Mouse (Mus musculus) stomach, embryonic 16.5 days (tissue): Measurements from ENCODE around the gene Mfsd2a. TPM values are rescaled to one million over a fixed set of nuclear protein-coding genes. Genes with fewer than 3 reads are reported as not detected.

Experiments
- ATAC-seq: fragments of 200-750 bp; cut with Nextera tagmentation; 2 replicates; pipeline ENCODE4 v1.8.0; 2017; ENCODE audit warnings: moderate number of reproducible peaks, moderate TSS enrichment; ENCODE audit not compliant: insufficient read depth, low FRiP score
- H3K27ac ChIP-seq: fragments of 300-500 bp; sonication (generic); 2 replicates; pipeline ENCODE4 v1.5.1; 2014; ENCODE audit warnings: low read length
- H3K27me3 ChIP-seq: fragments of 300-500 bp; sonication (generic); 2 replicates; pipeline ENCODE4 v1.6.1; 2014; ENCODE audit warnings: low read length, control low read depth, mixed read lengths; ENCODE audit not compliant: control insufficient read depth, insufficient read depth
- H3K36me3 ChIP-seq: fragments of 300-500 bp; sonication (generic); 2 replicates; pipeline ENCODE4 v1.6.1; 2014; ENCODE audit warnings: low read length; ENCODE audit not compliant: control insufficient read depth, insufficient read depth
- H3K4me1 ChIP-seq: fragments of 300-500 bp; sonication (generic); 2 replicates; pipeline ENCODE4 v1.6.1; 2014; ENCODE audit warnings: low read length, control low read depth, mixed read lengths; ENCODE audit not compliant: control insufficient read depth, insufficient read depth
- H3K4me2 ChIP-seq: fragments of 300-500 bp; sonication (generic); 2 replicates; pipeline ENCODE4 v1.6.1; 2014; ENCODE audit warnings: low read depth, low read length, mixed read lengths
- H3K4me3 ChIP-seq: fragments of 300-500 bp; sonication (generic); replicated peaks from 2 replicates; pipeline ENCODE4 v1.5.1; 2014; ENCODE audit warnings: mild to moderate bottlenecking, low read length
- H3K9ac ChIP-seq: fragments of 300-500 bp; sonication (generic); 2 replicates; pipeline ENCODE4 v1.6.1; 2014; ENCODE audit warnings: low read length
- H3K9me3 ChIP-seq: fragments of 300-500 bp; sonication (generic); replicated peaks from 2 replicates; pipeline ENCODE4 v1.6.1; 2016; ENCODE audit warnings: low read length, control low read depth; ENCODE audit not compliant: control insufficient read depth
- WGBS: fragments of 180-500 bp; shearing (Covaris S2); extraction: QIAGEN DNeasy Blood & Tissue Kit; methylation state at CpG from one replicate; pipeline ENCODE4 v1.1.7; 2014; 5-methylcytosine and 5-hydroxymethylcytosine counted together
- polyA plus RNA-seq: library from polyadenylated mRNA; unstranded; fragments of >200 nt; fragmentation: Nextera tagmentation; extraction: Ambion mirVana; gene quantifications from 2 replicates; pipeline ENCODE4 v1.2.1, GENCODE M21; 2015

Gene Mfsd2a
- polyA plus RNA-seq, 1 experiment from 2014 or later: 5.8 TPM

- peak overlapping the region; percentile 15 for H3K4me3 ChIP-seq
- no peaks in the 10 kb centered on the region for H3K9me3 ChIP-seq
- no peaks in the 10 kb centered on the region for H3K27me3 ChIP-seq
- peaks cover 20% of the 10 kb centered on the region for H3K4me1 ChIP-seq
- H3K27ac ChIP-seq: peak overlapping the region; percentile 84
- ATAC-seq: peak; percentile 95
- H3K36me3 ChIP-seq: no peaks in the 10 kb centered on the region
- peak overlapping the region; percentile 60 for H3K9ac ChIP-seq
- WGBS: 7% methylated on average over 17 of the region's 17 CpGs
- peak overlapping the region; percentile 54 for H3K4me2 ChIP-seq
Measured at GRCm38 (mm10) chr4:122955412-122956136, 5.4 kb downstream of the Mfsd2a start.

- peaks cover 17% of the 10 kb centered on the region for H3K4me1 ChIP-seq
- H3K27me3 ChIP-seq: no peaks in the 10 kb centered on the region
- peak overlapping the region; percentile 15 for H3K4me3 ChIP-seq
- H3K4me2 ChIP-seq: peak overlapping the region; percentile 54
- H3K9me3 ChIP-seq: no peaks in the 10 kb centered on the region
- no peaks in the 10 kb centered on the region for H3K36me3 ChIP-seq
- 54% methylated on average over 5 of the region's 5 CpGs for WGBS
- peak overlapping the region; percentile 60; the same call in 1 of the 2 replicates for H3K9ac ChIP-seq
- ATAC-seq: peak; percentile 68
- peak overlapping the region; percentile 84 for H3K27ac ChIP-seq
Measured at GRCm38 (mm10) chr4:122954680-122955411, 6.1 kb downstream of the Mfsd2a start.

- no peak for ATAC-seq
- Histone ChIP-seq H3K9me3 (no peaks in the 10 kb centered on the region), H3K27me3 (no peaks in the 10 kb centered on the region), H3K9ac (no peak overlapping the region), H3K4me3 (no peak overlapping the region), H3K4me2 (no peak overlapping the region), H3K4me1 (no peaks in the 10 kb centered on the region), H3K36me3 (no peaks in the 10 kb centered on the region), H3K27ac (no peak overlapping the region)
- 88% methylated on average over 8 of the region's 8 CpGs for WGBS
Measured at GRCm38 (mm10) chr4:122949096-122949495, 11.9 kb downstream of the Mfsd2a start.

- H3K4me2 ChIP-seq: no peak overlapping the region
- no peak overlapping the region for H3K9ac ChIP-seq
- ATAC-seq: no peak
- H3K9me3 ChIP-seq: no peaks in the 10 kb centered on the region
- H3K4me3 ChIP-seq: no peak overlapping the region
- WGBS: 81% methylated on average over 3 of the region's 3 CpGs
- no peaks in the 10 kb centered on the region for H3K36me3 ChIP-seq
- no peak overlapping the region for H3K27ac ChIP-seq
- H3K4me1 ChIP-seq: no peaks in the 10 kb centered on the region
- H3K27me3 ChIP-seq: no peaks in the 10 kb centered on the region
Measured at GRCm38 (mm10) chr4:122947223-122947622, 13.8 kb downstream of the Mfsd2a start.

- Histone ChIP-seq H3K27ac (no peak overlapping the region), H3K4me2 (no peak overlapping the region), H3K9ac (no peak overlapping the region), H3K27me3 (no peaks in the 10 kb centered on the region), H3K9me3 (no peaks in the 10 kb centered on the region), H3K4me1 (no peaks in the 10 kb centered on the region), H3K36me3 (no peaks in the 10 kb centered on the region), H3K4me3 (no peak overlapping the region)
- no peak for ATAC-seq
- WGBS: 24% methylated on average over 4 of the region's 4 CpGs
Measured at GRCm38 (mm10) chr4:122944408-122944807, 16.6 kb downstream of the Mfsd2a start.

- ATAC-seq: no peak
- Histone ChIP-seq H3K27ac (no peak overlapping the region), H3K4me1 (no peaks in the 10 kb centered on the region), H3K4me3 (no peak overlapping the region), H3K4me2 (no peak overlapping the region), H3K27me3 (no peaks in the 10 kb centered on the region), H3K9me3 (no peaks in the 10 kb centered on the region), H3K36me3 (no peaks in the 10 kb centered on the region), H3K9ac (no peak overlapping the region)
- 84% methylated on average over 2 of the region's 2 CpGs for WGBS
Measured at GRCm38 (mm10) chr4:122939048-122939796, 21.8 kb downstream of the Mfsd2a start.

- Histone ChIP-seq H3K27ac (no peak overlapping the region), H3K4me2 (no peak overlapping the region), H3K4me3 (no peak overlapping the region), H3K36me3 (no peaks in the 10 kb centered on the region), H3K9me3 (no peaks in the 10 kb centered on the region), H3K9ac (no peak overlapping the region), H3K27me3 (no peaks in the 10 kb centered on the region), H3K4me1 (no peaks in the 10 kb centered on the region)
- WGBS: 75% methylated on average over 3 of the region's 3 CpGs
- ATAC-seq: no peak
Measured at GRCm38 (mm10) chr4:122937489-122937888, 23.5 kb downstream of the Mfsd2a start.

- Histone ChIP-seq H3K9ac (no peak overlapping the region), H3K9me3 (no peaks in the 10 kb centered on the region), H3K4me2 (no peak overlapping the region), H3K27ac (peak overlapping the region; percentile 9; the same call in 1 of the 2 replicates), H3K4me3 (no peak overlapping the region), H3K4me1 (no peaks in the 10 kb centered on the region), H3K27me3 (no peaks in the 10 kb centered on the region), H3K36me3 (no peaks in the 10 kb centered on the region)
- ATAC-seq: peak; percentile 33; the same call in 1 of the 2 replicates
- WGBS: 75% methylated on average over 9 of the region's 9 CpGs
Measured at GRCm38 (mm10) chr4:122935466-122936099, 25.4 kb downstream of the Mfsd2a start.
